Mouse (Mus musculus) heart, adult 2 months (tissue): Measurements from ENCODE around the gene Tmc8.
A peak's percentile ranks its signal among the peaks of the same experiment; 100 is the strongest.

Experiments
- CTCF ChIP-seq: fragments of 200-600 bp; IDR thresholded peaks from 2 replicates; pipeline ENCODE4 v1.8.1; 2022; ENCODE audit warnings: antibody characterized with exemption, mild to moderate bottlenecking, moderate library complexity
- POLR2A ChIP-seq: fragments of 200-500 bp; IDR thresholded peaks from 2 replicates; pipeline ENCODE4 v1.6.1; 2011; ENCODE audit warnings: mild to moderate bottlenecking, low read depth, low read length, control low read depth; ENCODE audit not compliant: insufficient read depth

DNA sequence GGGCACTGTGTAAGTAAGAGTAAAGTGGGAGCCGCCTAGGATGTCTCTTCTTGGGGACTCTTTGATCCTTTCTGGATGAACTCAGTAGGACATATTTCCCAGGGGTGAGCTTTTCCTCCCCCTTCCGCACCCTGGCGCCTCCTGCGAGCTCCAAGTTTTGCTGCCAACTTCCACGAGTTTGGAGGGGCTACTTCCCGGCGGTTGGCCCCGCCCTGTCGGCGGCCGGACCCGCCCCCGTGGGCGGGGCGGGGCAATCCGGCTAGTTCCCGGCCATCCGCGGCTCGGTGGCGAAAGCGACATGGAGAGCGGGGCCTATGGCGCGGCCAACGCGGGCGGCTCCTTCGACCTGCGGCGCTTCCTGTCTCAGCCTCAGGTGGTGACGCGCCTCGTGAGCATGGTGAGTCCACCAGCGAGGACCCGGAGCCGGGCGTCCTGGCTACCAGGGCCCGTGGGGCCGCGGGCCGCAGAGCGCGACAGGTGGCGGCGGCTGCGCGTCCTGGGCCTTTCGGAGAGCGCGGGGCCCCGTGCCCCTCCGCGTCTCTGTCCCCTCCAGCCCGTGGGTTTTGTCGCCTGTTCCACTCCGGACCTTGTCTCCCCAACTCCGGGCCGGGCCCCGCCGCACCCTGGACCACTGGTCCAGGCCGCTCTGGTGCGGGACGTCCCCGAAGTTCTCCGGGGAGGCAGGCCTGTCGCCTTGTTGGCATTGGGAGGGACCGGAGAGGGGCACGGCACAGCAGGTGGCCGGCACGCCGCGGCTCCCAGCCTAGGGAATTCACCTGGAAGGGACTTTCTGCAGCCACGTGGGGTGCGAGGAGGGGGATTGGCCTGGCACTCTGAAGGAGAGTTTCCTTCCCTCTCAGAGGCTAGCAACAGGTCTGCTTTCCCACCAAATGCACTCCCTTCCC, 27.8 kb downstream of the Tmc8 start, which contains the start of the genes Gm20708 and Syngr2:
- TF ChIP-seq POLR2A (peak; percentile 65), CTCF (no peak)
